ENCODE assay signal across 14 mouse cellular contexts in genomic region chr13:89619064-89619463, GRCm38 (mm10).
"Had no signal": no experiment of that assay in that cellular context is flagged by ENCODE, and none has a peak within 500 bp of the region (broad histone marks: within the 10 kb centered on the region; RNA-seq: fewer than 3 reads in every experiment).

No protein-coding gene starts in this region.

- ATAC-seq: inflammation-experienced regulatory T-cells, adult 6 months; midbrain, embryonic 16.5 days had no signal

- H3K9ac ChIP-seq: liver, embryonic 14.5 days; lung, embryonic 14.5 days; neural tube, embryonic 13.5 days had no signal

- H3K4me1 ChIP-seq: limb, embryonic 10.5 days; megakaryocyte, embryonic 14.5 days; neural tube, embryonic 13.5 days had no signal

- H3K9me3 ChIP-seq: limb, embryonic 10.5 days; megakaryocyte, embryonic 14.5 days; neural tube, embryonic 13.5 days had no signal

- H3K27ac ChIP-seq: limb, embryonic 10.5 days; liver, embryonic 14.5 days; macrophage; neural tube, embryonic 13.5 days had no signal

- H3K4me2 ChIP-seq: lung, embryonic 14.5 days; midbrain, embryonic 11.5 days; neural tube, embryonic 13.5 days had no signal

- H3K27me3 ChIP-seq: megakaryocyte, embryonic 14.5 days; neural tube, embryonic 13.5 days had no signal

- DNase-seq: kidney, adult 18-20 months; kidney, postnatal 25 days; lung, embryonic 14.5 days; lung, postnatal 14 days; retina, postnatal 1 day; thymus, postnatal 4 days had no signal

- H3K4me3 ChIP-seq: limb, embryonic 10.5 days; megakaryocyte, embryonic 14.5 days; neural tube, embryonic 13.5 days had no signal

- H3K36me3 ChIP-seq: limb, embryonic 10.5 days; neural tube, embryonic 13.5 days had no signal
